Mouse (Mus musculus) cortical plate, adult 2 months (tissue): ENCODE results near the gene Abhd14a.

ENCODE experiments used
- CTCF ChIP-seq: fragments of 200-500 bp; IDR thresholded peaks from 2 replicates; pipeline ENCODE4 v1.5.1; 2011; ENCODE audit warnings: mild to moderate bottlenecking, control low read depth, low read length; ENCODE audit not compliant: insufficient read depth; ENCODE audit errors: extremely low read depth
- POLR2A ChIP-seq: fragments of 200-500 bp; IDR thresholded peaks from 2 replicates; pipeline ENCODE4 v1.6.1; 2011; ENCODE audit warnings: mild to moderate bottlenecking, low read length, control low read depth; ENCODE audit not compliant: insufficient read depth; ENCODE audit errors: extremely low read depth

DNA sequence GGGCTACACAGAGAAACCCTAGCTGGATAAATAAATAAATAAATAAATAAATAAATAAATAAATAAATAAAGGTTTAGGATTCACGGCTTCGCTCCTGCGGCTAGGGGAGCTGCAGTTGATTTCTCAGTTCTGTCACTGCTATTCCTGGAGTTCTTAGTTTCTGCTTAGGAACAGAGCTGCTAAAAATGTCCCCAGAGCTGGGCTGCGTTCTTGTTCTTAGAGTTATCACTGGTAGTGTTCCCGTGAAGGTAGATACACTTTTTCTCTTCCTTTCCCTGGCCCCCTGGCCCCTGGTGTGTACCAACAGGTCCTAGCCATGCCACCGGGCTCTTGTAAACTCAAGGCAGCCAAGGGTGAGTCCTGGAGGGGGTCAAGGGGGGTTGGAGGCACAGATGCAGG, 30.7 kb downstream of the Abhd14a start:
- TF ChIP-seq CTCF (no peak), POLR2A (no peak)
